Mouse (Mus musculus) ES-E14 (cell line): ENCODE data around the gene Donson.

Experiments used
- CHD2 ChIP-seq: IDR thresholded peaks from 2 replicates; pipeline ENCODE4 v1.6.1; 2014; ENCODE audit warnings: mild to moderate bottlenecking, low read depth, low read length, inconsistent platforms
- ZC3H11A ChIP-seq: IDR thresholded peaks from 2 replicates; pipeline ENCODE4 v1.6.1; 2012; ENCODE audit warnings: low read depth, mild to moderate bottlenecking, inconsistent platforms, low read length, borderline replicate concordance
- ZNF384 ChIP-seq: IDR thresholded peaks from 2 replicates; pipeline ENCODE4 v1.6.1; 2012; ENCODE audit warnings: low read depth, low read length, inconsistent platforms

- TF ChIP-seq ZNF384 = no peak
- TF ChIP-seq CHD2 = no peak
- no peak for TF ChIP-seq ZC3H11A
These were observed 46.2 kb upstream of the Donson start for GRCm38 (mm10) chr16:91734771-91735170.
